Mouse (Mus musculus) CH12.LX (cell line): Measurements from ENCODE around the gene Pllp. TPM values are rescaled to one million over a fixed set of nuclear protein-coding genes. Genes with fewer than 3 reads are reported as not detected.

Source experiments
- DNase-seq: peaks from one replicate; pipeline ENCODE4 v3.0.0-alpha.2; 2013; ENCODE audit errors: extremely low read depth
- H3K27ac ChIP-seq: 2 replicates; pipeline ENCODE4 v1.5.1; 2012; ENCODE audit warnings: low read depth, mild to moderate bottlenecking, control low read depth, moderate library complexity; ENCODE audit not compliant: insufficient read depth
- H3K27me3 ChIP-seq: replicated peaks from 2 replicates; pipeline ENCODE3; 2012; ENCODE audit warnings: inconsistent platforms
- H3K36me3 ChIP-seq, 2 experiments: replicated peaks in 1 of 2; 2 replicates each; pipeline versions ENCODE3 to v1.6.1; 2012; ENCODE audit warnings: inconsistent platforms in 1 of 2, low read length in 1 of 2, mild to moderate bottlenecking in 1 of 2, mixed read lengths in 1 of 2, moderate library complexity in 1 of 2; ENCODE audit not compliant: control insufficient read depth in 1 of 2, insufficient read depth in 1 of 2
- H3K4me1 ChIP-seq, 2 experiments: 2 replicates each; pipeline ENCODE4 v1.6.1; 2012; ENCODE audit warnings: inconsistent platforms in 1 of 2, moderate library complexity in 1 of 2; ENCODE audit not compliant: insufficient read depth in 2 of 2, control insufficient read depth in 1 of 2
- H3K4me2 ChIP-seq: 2 replicates; pipeline ENCODE4 v1.6.1; 2012; ENCODE audit warnings: low read depth, mild to moderate bottlenecking, control low read depth; ENCODE audit not compliant: poor library complexity, insufficient read depth, severe bottlenecking
- H3K4me3 ChIP-seq, 3 experiments: fragments of 150-350 bp in 1 of 3; sonication (generic) in 1 of 3; replicated peaks in 1 of 3; 2 replicates each; pipeline versions ENCODE3 to v1.5.1; 2011 to 2012; ENCODE audit warnings: low read depth in 2 of 3, low read length in 2 of 3, mild to moderate bottlenecking in 2 of 3, moderate library complexity in 2 of 3, control low read depth in 1 of 3, improper control_type of control experiment in 1 of 3, inconsistent platforms in 1 of 3, mixed read lengths in 1 of 3; ENCODE audit not compliant: poor library complexity in 1 of 3
- H3K79me2 ChIP-seq: replicated peaks from 2 replicates; pipeline ENCODE4 v1.6.1; 2012; ENCODE audit warnings: mild to moderate bottlenecking, moderate library complexity; ENCODE audit not compliant: control insufficient read depth, poor library complexity, insufficient read depth, severe bottlenecking; ENCODE audit errors: extremely low read depth
- H3K9ac ChIP-seq: 2 replicates; pipeline ENCODE4 v1.6.1; 2012; ENCODE audit warnings: low read depth, mild to moderate bottlenecking, control low read depth, moderate library complexity; ENCODE audit not compliant: insufficient read depth
- H3K9me3 ChIP-seq: replicated peaks from 2 replicates; pipeline ENCODE3; 2012; ENCODE audit warnings: low read length, inconsistent platforms, mixed read lengths
- BHLHE40 ChIP-seq: IDR thresholded peaks from 2 replicates; pipeline ENCODE4 v1.6.1; 2011; ENCODE audit warnings: mild to moderate bottlenecking, low read depth, low read length, improper control_type of control experiment
- CHD1 ChIP-seq: IDR thresholded peaks from 2 replicates; pipeline ENCODE4 v1.6.1; 2012; ENCODE audit warnings: low read depth, low read length, improper control_type of control experiment, inconsistent platforms
- CHD2 ChIP-seq: IDR thresholded peaks from 2 replicates; pipeline ENCODE4 v1.6.1; 2011; ENCODE audit warnings: low read length, improper control_type of control experiment
- CTCF ChIP-seq, 2 experiments: IDR thresholded peaks in 1 of 2; conservative IDR thresholded peaks in 1 of 2; 2 replicates each; pipeline ENCODE4 v1.5.1; 2011 to 2012; ENCODE audit warnings: low read depth in 2 of 2, low read length in 2 of 2, improper control_type of control experiment in 1 of 2, inconsistent platforms in 1 of 2, mild to moderate bottlenecking in 1 of 2, moderate library complexity in 1 of 2
- ELF1 ChIP-seq: IDR thresholded peaks from 2 replicates; pipeline ENCODE4 v1.6.1; 2014; ENCODE audit warnings: low read depth, mild to moderate bottlenecking, inconsistent platforms, low read length, improper control_type of control experiment
- EP300 ChIP-seq: IDR thresholded peaks from 2 replicates; pipeline ENCODE4 v1.6.1; 2011; ENCODE audit warnings: low read length, improper control_type of control experiment
- ETS1 ChIP-seq: conservative IDR thresholded peaks from 2 replicates; pipeline ENCODE4 v1.6.1; 2012; ENCODE audit warnings: low read depth, mild to moderate bottlenecking, inconsistent platforms, low read length, improper control_type of control experiment, moderate library complexity
- HCFC1 ChIP-seq: IDR thresholded peaks from 2 replicates; pipeline ENCODE4 v1.6.1; 2012; ENCODE audit warnings: low read depth, mild to moderate bottlenecking, inconsistent platforms, low read length, improper control_type of control experiment
- IRF4 ChIP-seq: IDR thresholded peaks from 2 replicates; pipeline ENCODE4 v1.6.1; 2014; ENCODE audit warnings: low read depth, mild to moderate bottlenecking, inconsistent platforms, low read length, improper control_type of control experiment
- MAX ChIP-seq: IDR thresholded peaks from 2 replicates; pipeline ENCODE4 v1.6.1; 2011; ENCODE audit warnings: low read length, improper control_type of control experiment
- MAZ ChIP-seq: IDR thresholded peaks from 2 replicates; pipeline ENCODE4 v1.6.1; 2012; ENCODE audit warnings: low read depth, mild to moderate bottlenecking, inconsistent platforms, low read length, improper control_type of control experiment, moderate library complexity
- MEF2A ChIP-seq: IDR thresholded peaks from 2 replicates; pipeline ENCODE4 v1.6.1; 2014; ENCODE audit warnings: low read depth, mild to moderate bottlenecking, inconsistent platforms, low read length, improper control_type of control experiment, borderline replicate concordance
- MYC ChIP-seq: IDR thresholded peaks from 2 replicates; pipeline ENCODE4 v1.6.1; 2011; ENCODE audit warnings: low read depth, mild to moderate bottlenecking, improper control_type of control experiment, low read length
- NELFE ChIP-seq: IDR thresholded peaks from 2 replicates; pipeline ENCODE4 v1.6.1; 2011; ENCODE audit warnings: low read depth, low read length, improper control_type of control experiment
- POLR2AphosphoS2 ChIP-seq: IDR thresholded peaks from 2 replicates; pipeline ENCODE4 v1.6.1; 2011; ENCODE audit warnings: low read depth, low read length, improper control_type of control experiment
- RAD21 ChIP-seq: IDR thresholded peaks from 2 replicates; pipeline ENCODE4 v1.6.1; 2011; ENCODE audit warnings: low read depth, mild to moderate bottlenecking, low read length, improper control_type of control experiment, moderate library complexity
- SIN3A ChIP-seq: IDR thresholded peaks from 2 replicates; pipeline ENCODE4 v1.6.1; 2012; ENCODE audit warnings: low read length, improper control_type of control experiment, inconsistent platforms
- SMC3 ChIP-seq: IDR thresholded peaks from 2 replicates; pipeline ENCODE4 v1.6.1; 2011; ENCODE audit warnings: low read depth, low read length, improper control_type of control experiment
- TBP ChIP-seq: conservative IDR thresholded peaks from 2 replicates; pipeline ENCODE4 v1.6.1; 2011; ENCODE audit warnings: low read depth, low read length, improper control_type of control experiment
- TCF12 ChIP-seq: IDR thresholded peaks from 2 replicates; pipeline ENCODE4 v1.6.1; 2014; ENCODE audit warnings: low read depth, mild to moderate bottlenecking, inconsistent platforms, low read length, improper control_type of control experiment
- USF1 ChIP-seq: IDR thresholded peaks from 2 replicates; pipeline ENCODE4 v1.6.1; 2014; ENCODE audit warnings: low read depth, mild to moderate bottlenecking, inconsistent platforms, low read length, improper control_type of control experiment
- USF2 ChIP-seq: conservative IDR thresholded peaks from 2 replicates; pipeline ENCODE4 v1.6.1; 2011; ENCODE audit warnings: low read depth, low read length, improper control_type of control experiment
- ZKSCAN1 ChIP-seq: IDR thresholded peaks from 2 replicates; pipeline ENCODE4 v1.6.1; 2012; ENCODE audit warnings: low read depth, inconsistent platforms, low read length, improper control_type of control experiment, borderline replicate concordance
- dilution Hi-C: fragments of 300-500 bp; cut with MboI; formaldehyde crosslinking; loops from 2 replicates; pipeline ENCODE4 v1.14.3; 2020; ENCODE audit warnings: low sequenced_read_pairs; ENCODE audit not compliant: extremely low pct_unique_long_range_greater_than_20kb, extremely low pct_ligation_motif_present
- in situ Hi-C: fragments of 300-500 bp; cut with MboI; formaldehyde crosslinking; loops from 3 replicates; pipeline ENCODE4 v1.14.3; 2019; ENCODE audit warnings: low sequenced_read_pairs, low pct_ligation_motif_present, low pct_unique_long_range_greater_than_20kb, mixed read lengths
- polyA plus RNA-seq: library from polyadenylated mRNA; unstranded; fragments of >175 nt; gene quantifications from 2 replicates; pipeline ENCODE4 v1.2.1, GENCODE M21; 2012; ENCODE audit warnings: low read depth; ENCODE audit not compliant: insufficient read length
- total RNA-seq, 2 experiments: library from RNA; depleted of rRNA; stranded (reverse); fragments of 300-350 nt in 1 of 2; fragments of >200 nt in 1 of 2; gene quantifications; 2 replicates each; pipeline ENCODE4 v1.2.3; 2012 to 2014

Pllp gene
- total and polyA plus RNA-seq, 3 experiments, result 5.3 to 29.5 (median 6.1) TPM

DNA sequence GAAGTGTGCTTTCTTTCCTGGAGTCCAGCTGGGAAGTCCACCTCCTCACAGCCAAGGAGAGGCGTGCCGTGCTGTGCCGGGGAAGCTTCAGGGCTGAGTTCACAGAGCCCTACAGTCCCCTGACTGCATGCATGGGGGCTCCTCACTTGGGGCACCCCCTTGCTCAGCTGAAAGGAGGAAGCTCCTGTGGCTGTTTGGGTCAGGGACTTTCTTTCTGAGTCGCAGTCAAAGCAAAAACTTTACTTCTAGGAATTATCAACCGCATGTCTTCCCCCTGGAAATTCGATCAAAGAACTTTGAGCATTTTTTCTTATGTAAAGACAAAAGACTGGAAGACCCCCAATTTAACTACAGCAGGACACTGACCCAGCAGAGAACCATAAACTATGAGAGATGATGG, 43.8 kb upstream of the Pllp start (continued):
- peak; percentile 18; the same call in 1 of the 2 replicates for TF ChIP-seq MAX
- TF ChIP-seq MYC, result no peak
- TF ChIP-seq NELFE, result 0 out of 2 replicates have a peak, but pooled peaks have one; percentile 47
- TF ChIP-seq USF1, result no peak
- TF ChIP-seq EP300, result peak; percentile 94
- peak; percentile 44; the same call in 1 of the 2 replicates for TF ChIP-seq MAZ
- peak; percentile 84 for TF ChIP-seq BHLHE40
- 0 out of 2 replicates have a peak, but pooled peaks have one; percentile 30 for TF ChIP-seq ELF1

- dilution Hi-C loops, result no loop called here
- H3K27ac ChIP-seq, result peak overlapping the region; percentile 55; the same call in 1 of the 2 replicates
These were observed 39.5 kb upstream of the Pllp start for GRCm38 (mm10) chr8:94735426-94736094.

DNA sequence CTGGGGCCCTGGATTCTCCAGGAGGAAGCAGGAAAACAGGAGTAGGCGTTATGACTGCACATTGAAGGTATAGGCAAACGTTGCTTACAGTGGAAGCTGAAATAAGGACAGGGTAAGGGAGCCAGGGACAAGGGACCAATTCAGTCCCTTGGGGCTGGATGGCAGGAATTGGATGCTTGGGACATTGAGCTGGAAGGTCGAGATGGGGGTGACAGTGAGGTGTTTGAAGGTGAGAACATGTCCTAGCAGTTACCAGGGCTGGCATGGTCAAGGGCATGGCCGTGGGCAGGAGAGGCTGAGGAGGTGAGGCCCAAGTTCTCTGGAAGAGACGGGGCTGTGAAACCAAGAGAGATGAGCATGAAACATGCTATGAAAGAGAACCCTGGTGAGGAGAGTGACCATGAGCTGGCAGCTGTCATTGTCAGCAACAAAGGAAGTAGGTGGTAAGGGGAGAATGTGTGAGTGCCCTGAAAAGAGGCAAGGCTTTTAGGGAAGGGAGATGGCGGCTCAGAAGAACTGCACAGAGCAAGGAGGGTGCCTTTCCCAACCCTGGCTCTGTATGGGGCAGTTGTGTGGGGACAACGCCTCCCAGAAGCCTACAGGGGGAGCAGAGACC, 38.8 kb upstream of the Pllp start:
- H3K4me3 ChIP-seq, result no peak overlapping the region
- no peaks in the 10 kb centered on the region for H3K27me3 ChIP-seq
- TF ChIP-seq SMC3 (0 out of 2 replicates have a peak, but pooled peaks have one; percentile 15), ZKSCAN1 (no peak), RAD21 (peak; percentile 2; the same call in 1 of the 2 replicates), CTCF (conservative IDR thresholded peaks at IDR 0.05 in 1 of 2, IDR thresholded peaks at IDR 0.05 in 1 of 2; ENCODE audit: low read depth in 2 of 2, low read length in 2 of 2) (peak in 1 of 2 experiments; percentile 28; a peak in 2 of 4 replicates), TBP (no peak)
- TF ChIP-seq, all 38 proteins: peak for 3
- peaks cover 24 to 59% of the 10 kb centered on the region in 2 experiments for H3K4me1 ChIP-seq
- H3K4me2 ChIP-seq, result no peak overlapping the region
- H3K36me3 ChIP-seq, result no peaks in the 10 kb centered on the region
- in situ Hi-C loops (no loop called here), dilution Hi-C loops (no loop called here)
- H3K9ac ChIP-seq, result no peak overlapping the region
- H3K79me2 ChIP-seq, result no peaks in the 10 kb centered on the region
- no peak for DNase-seq
- H3K9me3 ChIP-seq, result peaks cover 6% of the 10 kb centered on the region
- H3K27ac ChIP-seq, result no peak overlapping the region

More at GRCm38 (mm10) chr8:94735426-94736094, 39.5 kb upstream of the Pllp start:
- peaks cover 6% of the 10 kb centered on the region for H3K9me3 ChIP-seq
- peak overlapping the region; percentile 88 for H3K4me2 ChIP-seq
- H3K27me3 ChIP-seq, result no peaks in the 10 kb centered on the region
- H3K36me3 ChIP-seq, result no peaks in the 10 kb centered on the region
- TF ChIP-seq MAX (0 out of 2 replicates have a peak, but pooled peaks have one; percentile 38), MEF2A (peak; percentile 40; the same call in 1 of the 2 replicates), NELFE (no peak), EP300 (peak; percentile 53; the same call in 1 of the 2 replicates), ETS1 (peak; percentile 41; the same call in 1 of the 2 replicates), IRF4 (peak; percentile 64), HCFC1 (0 out of 2 replicates have a peak, but pooled peaks have one; percentile 22), CHD1 (0 out of 2 replicates have a peak, but pooled peaks have one; percentile 63), SIN3A (peak; percentile 54; the same call in 1 of the 2 replicates), POLR2AphosphoS2 (no peak), TCF12 (0 out of 2 replicates have a peak, but pooled peaks have one; percentile 26), TBP (no peak), USF2 (no peak), MAZ (no peak), CHD2 (no peak)
- peaks cover 24 to 59% of the 10 kb centered on the region in 2 experiments for H3K4me1 ChIP-seq
- H3K4me3 ChIP-seq, result no peak overlapping the region
- H3K79me2 ChIP-seq, result no peaks in the 10 kb centered on the region
- DNase-seq, result peak; percentile 68
- in situ Hi-C loops, result no loop called here
- H3K9ac ChIP-seq, result peak overlapping the region; percentile 55
